Mouse (Mus musculus): Measurements from ENCODE around the gene Cog7.

GRCm38 (mm10) chr7:121842234-121842633, 139.3 kb downstream of the Cog7 start:
- TF ChIP-seq CTCF (IDR thresholded peaks at IDR 0.05) (no peak), EP300 (IDR thresholded peaks at IDR 0.05) (no peak)
